Mouse (Mus musculus) left cerebral cortex, adult 2 months (tissue): Measurements from ENCODE around the gene Aqr. TPM values are rescaled to one million over a fixed set of nuclear protein-coding genes. Genes with fewer than 3 reads are reported as not detected.

Experiments used
- DNase-seq, 2 experiments: peaks; one replicate each; pipeline ENCODE4 v3.0.0; 2021 to 2022; ENCODE audit warnings: low spot score in 2 of 2, mixed read lengths in 1 of 2; ENCODE audit errors: extremely low spot score in 1 of 2
- H3K27ac ChIP-seq: fragments of 200-600 bp; 2 replicates; pipeline ENCODE4 v1.8.1; 2022
- H3K4me3 ChIP-seq: fragments of 200-600 bp; 2 replicates; pipeline ENCODE4 v1.8.1; 2022
- CTCF ChIP-seq: fragments of 200-600 bp; IDR thresholded peaks from 2 replicates; pipeline ENCODE4 v1.8.1; 2022; ENCODE audit warnings: antibody characterized with exemption, mild to moderate bottlenecking, moderate library complexity
- intact Hi-C: fragments of 180-260 bp; cut with DNase I; formaldehyde crosslinking; loops from one replicate; pipeline ENCODE4 v1.15.1; 2025
- total RNA-seq, 2 experiments: library from RNA; stranded (reverse); gene quantifications; 2 replicates each; pipeline ENCODE4 v1.2.3; 2021

Gene Aqr
- total RNA-seq, 2 experiments from 2014 or later: 31.0 to 33.1 TPM

DNA sequence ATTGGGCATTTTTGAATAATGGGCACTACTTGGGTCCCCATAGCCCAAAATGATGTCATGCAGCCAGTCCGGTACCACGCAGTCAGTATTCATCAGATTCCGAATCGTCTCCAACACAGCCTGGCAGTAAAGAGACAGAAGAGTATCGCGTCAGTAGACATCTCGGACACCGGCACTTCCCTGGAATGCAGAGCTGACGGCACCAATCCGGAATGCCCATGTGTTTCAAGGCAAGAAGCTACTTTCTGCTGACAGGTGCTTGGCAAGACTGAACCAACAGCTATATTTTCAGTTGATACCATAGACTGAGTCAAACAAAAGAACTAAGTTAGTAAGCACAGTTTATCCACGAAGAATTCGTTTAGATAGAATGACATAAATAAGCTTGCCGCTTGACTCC, 56.2 kb downstream of the Aqr start:
- H3K27ac ChIP-seq: no peak overlapping the region
- TF ChIP-seq CTCF: no peak
- no peak for DNase-seq
- intact Hi-C loops: no loop called here
- no peak overlapping the region for H3K4me3 ChIP-seq

DNA sequence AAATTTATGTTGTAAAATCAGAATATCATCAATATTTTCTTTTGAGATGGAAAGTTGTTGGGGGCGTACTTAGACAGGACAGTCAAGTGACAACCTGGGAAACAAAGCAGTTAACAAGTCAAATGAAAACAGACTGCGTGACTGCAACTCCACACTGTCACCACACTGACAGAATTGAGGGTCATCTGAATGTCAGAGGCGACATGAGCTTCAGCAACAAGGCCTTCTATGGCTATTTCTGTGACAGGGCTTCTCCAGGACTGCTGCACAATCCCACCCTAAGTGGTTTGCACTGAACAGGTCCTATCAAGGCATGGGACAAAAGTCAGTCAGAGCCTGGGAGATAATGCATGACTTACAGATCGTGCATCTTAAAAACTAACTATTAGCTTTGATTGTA, 63.5 kb downstream of the Aqr start:
- no peak for DNase-seq
- TF ChIP-seq CTCF: no peak
- Histone ChIP-seq H3K27ac (no peak overlapping the region), H3K4me3 (no peak overlapping the region)
- intact Hi-C loops: no loop called here

DNA sequence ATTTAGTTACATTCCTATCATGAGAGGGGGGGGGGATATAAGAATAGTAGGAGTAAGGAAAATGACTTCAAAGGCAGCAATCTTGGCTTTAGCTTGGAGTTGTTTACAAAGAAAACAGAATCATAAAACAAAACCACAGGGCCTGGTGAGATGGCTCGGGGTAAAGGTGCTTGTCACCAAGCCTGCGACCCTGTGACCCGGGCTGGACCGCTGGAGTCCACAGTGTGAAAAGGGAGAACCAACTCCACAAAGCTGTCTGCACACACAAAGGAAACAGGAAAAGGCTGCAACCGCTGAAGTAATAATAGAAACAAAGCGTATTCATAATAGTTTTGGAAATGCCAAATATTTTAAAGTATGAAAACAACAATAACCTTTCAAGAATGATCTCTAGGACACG, 67.4 kb downstream of the Aqr start:
- DNase-seq: no peak
- Histone ChIP-seq H3K4me3 (no peak overlapping the region), H3K27ac (no peak overlapping the region)
- intact Hi-C loops: loop anchor here (5.0 kb wide), 1 partner anchor 33 kb away; no protein-coding TSS in a partner anchor
- no peak for TF ChIP-seq CTCF

DNA sequence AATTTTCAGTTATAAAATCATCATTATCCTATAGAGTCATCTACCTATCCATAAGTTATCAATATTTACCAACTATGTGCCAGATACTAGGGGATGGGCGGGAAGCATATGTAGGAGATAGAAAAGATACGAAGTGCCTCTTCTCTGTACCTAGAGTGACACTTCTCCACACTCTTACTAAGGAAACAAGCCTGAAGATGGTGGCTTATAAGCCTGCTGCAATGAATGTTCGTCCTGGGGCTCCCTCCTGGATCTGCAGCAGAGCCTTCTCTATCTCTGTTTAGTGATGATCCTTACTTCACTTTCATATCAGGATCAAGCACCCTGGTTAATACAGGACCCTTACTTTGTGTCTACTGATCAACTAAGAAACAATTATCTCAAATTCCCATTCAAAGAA, 69.2 kb downstream of the Aqr start:
- Histone ChIP-seq H3K4me3 (no peak overlapping the region), H3K27ac (no peak overlapping the region)
- no peak for TF ChIP-seq CTCF
- DNase-seq: no peak
- intact Hi-C loops: loop anchor here (5.0 kb wide), 1 partner anchor 35 kb away; no protein-coding TSS in a partner anchor

DNA sequence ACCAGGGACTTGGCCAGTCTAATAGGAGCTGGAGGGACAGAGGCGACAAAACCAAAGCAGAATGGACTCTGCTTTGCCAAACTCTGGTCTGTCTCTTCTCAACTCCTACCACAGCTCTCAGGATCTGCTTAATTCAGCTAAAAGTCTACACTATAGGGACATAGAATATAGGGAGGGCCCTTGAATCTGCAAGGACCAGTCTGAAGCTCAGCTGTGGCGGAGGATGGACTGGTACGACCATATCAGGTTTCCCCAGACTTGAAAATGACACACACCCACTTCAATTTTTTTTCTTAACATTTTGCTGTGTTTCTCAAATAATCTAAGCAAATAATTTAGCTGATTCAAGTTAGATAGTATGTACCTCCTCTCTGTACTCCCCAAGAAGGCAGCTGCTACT, 69.6 kb downstream of the Aqr start:
- no peak for TF ChIP-seq CTCF
- intact Hi-C loops: loop anchor here (5.0 kb wide), 1 partner anchor 35 kb away; no protein-coding TSS in a partner anchor
- Histone ChIP-seq H3K4me3 (no peak overlapping the region), H3K27ac (no peak overlapping the region)
- DNase-seq: no peak

DNA sequence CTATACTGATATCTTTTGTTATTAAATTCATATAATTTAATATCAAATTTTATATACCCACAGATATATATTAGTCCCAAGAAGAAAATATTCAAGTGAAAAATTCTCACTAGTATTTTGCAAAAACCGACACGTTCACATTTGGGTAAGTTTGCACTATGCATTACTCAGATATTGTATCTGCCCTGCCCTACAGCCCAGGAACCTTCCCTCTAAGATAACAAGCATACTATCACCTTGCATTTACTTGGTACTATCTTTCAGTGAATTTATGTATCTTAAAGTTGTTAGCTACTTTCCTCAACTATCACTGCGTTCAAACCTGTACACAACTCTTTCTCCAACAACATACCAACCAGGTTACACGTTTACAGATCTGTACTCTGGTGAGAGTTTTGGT, 71.3 kb downstream of the Aqr start:
- H3K27ac ChIP-seq: no peak overlapping the region
- DNase-seq: no peak
- intact Hi-C loops: loop anchor here (5.0 kb wide), 1 partner anchor 37 kb away; no protein-coding TSS in a partner anchor
- no peak overlapping the region for H3K4me3 ChIP-seq
- no peak for TF ChIP-seq CTCF

DNA sequence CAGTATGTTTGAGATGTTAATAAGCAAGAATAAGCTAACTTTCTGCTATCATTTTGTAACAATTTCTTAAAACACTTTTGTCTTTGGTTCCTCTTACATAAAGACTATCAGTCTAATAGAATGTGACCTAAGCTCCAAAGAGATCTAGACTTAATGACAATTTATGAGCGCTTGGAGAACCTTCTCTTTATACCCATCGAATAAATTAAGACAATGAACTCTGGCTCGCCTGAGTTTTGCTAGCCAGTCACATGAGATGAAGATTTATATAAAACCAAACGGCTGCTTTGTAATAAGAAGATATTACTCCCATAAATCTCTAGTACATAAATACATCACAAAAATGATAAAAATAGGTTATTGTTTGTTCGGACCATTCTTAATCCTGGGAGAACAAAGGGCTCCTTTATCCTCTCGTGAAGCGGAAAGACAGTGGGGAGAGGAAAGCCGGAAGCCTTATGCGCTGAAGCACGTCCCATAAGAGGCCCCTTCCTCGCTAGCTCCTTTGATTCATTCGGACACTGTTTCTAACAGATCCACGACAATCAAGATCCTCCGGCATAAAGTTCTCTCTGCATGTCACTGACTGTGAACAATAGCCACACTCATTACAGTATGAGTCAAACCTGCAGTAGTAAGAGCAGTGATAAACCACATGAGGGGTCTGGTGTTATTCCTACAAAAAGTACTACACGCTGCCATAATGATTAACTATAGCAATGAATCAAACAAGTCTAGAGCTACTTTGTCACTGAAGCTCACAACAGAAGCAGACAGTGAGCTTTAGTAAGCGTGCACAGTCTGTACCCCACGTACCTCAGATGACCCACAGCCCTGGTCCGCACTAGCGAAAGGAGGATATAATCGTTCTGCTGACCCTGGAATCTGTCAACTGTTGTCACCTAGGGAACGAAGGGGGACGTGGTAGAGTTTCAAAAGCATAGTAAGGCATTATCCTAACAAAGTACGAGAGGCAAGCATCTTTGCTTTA, 79.2 kb downstream of the Aqr start:
- Histone ChIP-seq H3K4me3 (no peak overlapping the region), H3K27ac (no peak overlapping the region)
- DNase-seq: no peak
- intact Hi-C loops: no loop called here
- TF ChIP-seq CTCF: no peak

DNA sequence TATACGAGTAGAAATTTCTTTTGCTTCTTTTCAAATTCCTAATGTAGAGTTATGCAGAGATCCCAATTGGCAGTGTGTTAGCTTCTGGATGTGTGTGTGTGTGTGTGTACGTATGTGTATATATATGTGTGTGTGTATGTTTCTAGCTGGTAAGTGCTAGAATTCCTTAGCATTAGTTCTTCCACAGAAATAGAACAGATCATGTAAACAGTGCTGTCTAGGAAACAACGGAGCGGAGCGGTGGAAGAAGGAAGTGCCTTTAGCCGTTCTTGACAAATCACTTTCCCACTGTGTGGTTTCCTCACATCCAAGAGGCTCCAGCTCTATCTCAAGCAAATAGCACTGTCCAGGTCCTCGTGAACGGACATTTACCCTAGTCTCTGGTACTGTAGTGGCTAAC, 80.4 kb downstream of the Aqr start:
- DNase-seq: no peak
- TF ChIP-seq CTCF: no peak
- no peak overlapping the region for H3K4me3 ChIP-seq
- intact Hi-C loops: no loop called here
- no peak overlapping the region for H3K27ac ChIP-seq

DNA sequence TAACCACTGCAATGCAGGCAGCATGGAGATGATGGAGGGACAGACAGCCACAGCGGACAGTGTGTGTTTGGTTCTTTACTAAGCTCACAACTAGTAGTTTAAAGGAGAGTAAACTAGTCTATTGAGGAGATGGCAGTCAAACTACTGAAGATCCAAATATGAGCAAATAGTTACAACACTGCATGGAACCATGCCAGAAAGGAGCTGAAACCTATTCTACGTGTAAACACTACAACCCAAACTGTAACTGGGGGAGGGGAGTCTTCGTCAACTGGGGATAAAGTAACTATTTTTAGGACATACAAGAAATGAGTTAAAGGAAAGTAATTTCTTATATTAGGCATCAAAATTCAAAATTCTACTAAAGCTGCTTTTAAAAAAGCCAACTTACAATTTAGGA, 84.4 kb downstream of the Aqr start:
- intact Hi-C loops: no loop called here
- H3K4me3 ChIP-seq: no peak overlapping the region
- no peak for DNase-seq
- no peak for TF ChIP-seq CTCF
- no peak overlapping the region for H3K27ac ChIP-seq

DNA sequence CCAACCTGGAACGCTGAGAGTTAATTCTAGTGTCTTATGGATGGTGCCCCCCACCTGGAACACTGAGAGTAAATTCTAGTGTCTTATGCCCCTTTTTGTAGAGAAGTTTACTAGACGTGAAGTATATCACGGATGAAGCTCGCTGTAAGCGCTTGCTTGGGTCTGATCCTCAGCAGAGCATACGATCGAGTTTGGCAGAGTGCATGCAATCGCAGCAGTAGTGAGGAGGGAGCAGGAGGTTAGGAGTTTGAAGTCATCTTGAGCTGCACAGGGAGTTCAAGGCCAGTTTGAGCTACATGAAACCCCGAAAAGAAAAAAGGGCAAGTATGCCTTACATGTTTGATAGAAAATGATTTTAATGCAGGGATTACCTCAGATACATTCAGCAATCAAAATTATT, 86.0 kb downstream of the Aqr start:
- no peak for DNase-seq
- Histone ChIP-seq H3K4me3 (no peak overlapping the region), H3K27ac (no peak overlapping the region)
- TF ChIP-seq CTCF: no peak
- intact Hi-C loops: no loop called here

DNA sequence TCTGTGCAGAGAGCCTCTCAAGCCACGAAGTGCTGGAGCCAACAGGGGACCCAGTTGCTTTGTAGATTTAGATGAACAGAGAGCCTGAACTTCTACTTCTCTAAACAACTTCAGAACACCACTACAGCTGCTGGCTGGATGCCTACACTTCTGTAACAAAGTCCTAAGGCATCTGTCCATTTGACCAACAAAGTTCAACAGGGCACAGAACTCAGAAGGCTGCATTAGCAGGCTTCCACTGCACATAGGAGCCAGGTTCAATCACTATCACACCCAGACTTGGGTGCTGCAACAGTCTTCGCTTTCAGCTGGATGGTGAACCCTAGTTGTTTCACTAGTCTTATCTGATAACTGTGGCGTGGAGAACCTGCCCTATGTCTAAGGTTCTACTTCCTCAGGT, 87.0 kb downstream of the Aqr start:
- DNase-seq: no peak
- no peak overlapping the region for H3K4me3 ChIP-seq
- no peak overlapping the region for H3K27ac ChIP-seq
- TF ChIP-seq CTCF: no peak
- intact Hi-C loops: no loop called here

DNA sequence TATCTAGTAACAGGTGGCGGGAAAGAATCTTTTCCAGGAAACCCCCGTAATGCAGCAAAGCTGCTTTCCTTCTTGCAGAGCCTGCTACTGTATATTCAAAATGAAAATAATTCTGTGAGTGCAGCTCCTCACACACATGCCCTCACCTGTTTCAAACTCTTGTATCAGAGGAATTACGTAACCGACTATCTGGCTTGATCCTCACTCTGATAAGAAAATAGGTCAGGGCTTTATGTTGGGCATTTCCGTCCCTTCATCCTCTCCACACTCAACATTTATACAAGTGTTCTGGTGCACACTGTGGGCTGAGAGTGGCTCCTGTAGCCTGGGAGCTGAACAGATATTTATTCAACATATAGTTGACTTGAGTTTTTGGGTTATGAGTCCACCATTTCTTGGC, 87.7 kb downstream of the Aqr start:
- Histone ChIP-seq H3K27ac (no peak overlapping the region), H3K4me3 (no peak overlapping the region)
- no peak for DNase-seq
- intact Hi-C loops: no loop called here
- no peak for TF ChIP-seq CTCF

DNA sequence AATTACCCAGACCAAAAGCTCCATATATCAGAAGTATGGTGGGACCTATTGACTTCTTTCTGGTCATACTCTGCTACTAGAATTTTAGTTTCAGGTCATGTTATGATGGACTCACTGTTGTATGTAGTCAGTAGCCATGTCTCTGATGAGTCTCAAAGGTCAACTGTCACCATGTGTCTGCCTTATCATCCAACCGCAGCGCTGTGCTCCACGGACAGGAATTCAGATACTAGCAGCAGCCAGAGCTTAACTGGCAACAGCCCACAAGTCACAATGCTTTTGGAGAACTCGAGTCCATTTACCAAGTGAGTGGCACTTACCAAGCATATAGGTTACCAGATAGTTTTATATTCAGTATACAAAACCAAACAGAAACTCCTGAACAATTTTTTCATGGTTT, 89.2 kb downstream of the Aqr start:
- no peak for DNase-seq
- Histone ChIP-seq H3K27ac (no peak overlapping the region), H3K4me3 (no peak overlapping the region)
- intact Hi-C loops: loop anchor here (2.0 kb wide), 1 partner anchor 231 kb away; no protein-coding TSS in a partner anchor
- TF ChIP-seq CTCF: no peak
